Mouse (Mus musculus) brain, embryonic 14.5 days (tissue): ENCODE results near the gene Cyp26b1. TPM values are rescaled to one million over a fixed set of nuclear protein-coding genes. Genes with fewer than 3 reads are reported as not detected.
A peak's percentile ranks its signal among the peaks of the same experiment; 100 is the strongest.

Experiments
- DNase-seq: peaks from one replicate; pipeline ENCODE4 v3.0.0-alpha.2; 2011; ENCODE audit warnings: low read depth
- CTCF ChIP-seq: fragments of 200-500 bp; IDR thresholded peaks from 2 replicates; pipeline ENCODE4 v1.5.1; 2012; ENCODE audit warnings: inconsistent platforms, mild to moderate bottlenecking, moderate library complexity, borderline replicate concordance; ENCODE audit not compliant: insufficient read depth, insufficient read length; ENCODE audit errors: extremely low read depth
- POLR2A ChIP-seq: fragments of 200-500 bp; IDR thresholded peaks from 2 replicates; pipeline ENCODE4 v1.6.1; 2012; ENCODE audit warnings: mild to moderate bottlenecking, inconsistent platforms, borderline replicate concordance; ENCODE audit not compliant: poor library complexity, insufficient read depth, insufficient read length, severe bottlenecking; ENCODE audit errors: extremely low read depth
- polyA plus RNA-seq: library from polyadenylated mRNA; depleted of rRNA; stranded (reverse); fragments of >200 nt; gene quantifications from 2 replicates; pipeline ENCODE4 v1.2.3, GENCODE M21; 2012

Gene Cyp26b1
- polyA plus RNA-seq, 1 experiment = 56.1 TPM

- peak; percentile 39 for DNase-seq
- TF ChIP-seq POLR2A (no peak), CTCF (no peak)
Measured at GRCm38 (mm10) chr6:84584783-84585685, 8.7 kb downstream of the Cyp26b1 start.

GRCm38 (mm10) chr6:84583841-84584782 is 9.6 kb downstream of the Cyp26b1 start:
- peak; percentile 35 for DNase-seq
- TF ChIP-seq POLR2A (no peak), CTCF (no peak)

- no peak for TF ChIP-seq POLR2A
- TF ChIP-seq CTCF = no peak
- DNase-seq = peak; percentile 77
Measured at GRCm38 (mm10) chr6:84583371-84583770, 10.3 kb downstream of the Cyp26b1 start.

DNA sequence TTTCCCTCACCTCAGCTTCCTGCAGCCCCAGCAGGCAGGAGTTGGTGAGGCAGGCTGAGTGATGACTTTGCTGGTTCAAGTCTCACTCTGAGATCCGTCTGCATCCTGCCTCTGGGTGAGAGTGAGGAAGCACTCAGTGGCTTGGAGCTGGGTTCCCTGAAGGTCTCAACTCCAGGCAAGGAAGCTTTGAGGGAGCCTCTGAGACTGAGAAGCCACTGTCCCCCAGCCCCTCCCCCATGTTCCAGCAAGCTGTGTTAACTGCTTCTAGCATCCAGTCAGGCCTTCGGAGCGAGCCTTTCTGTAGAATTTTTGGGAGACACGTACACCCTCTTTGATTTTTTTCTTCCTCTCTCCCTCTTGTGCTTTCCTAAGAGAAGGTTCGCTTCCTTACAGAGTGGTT is 10.9 kb downstream of the Cyp26b1 start:
- DNase-seq = no peak
- TF ChIP-seq POLR2A (no peak), CTCF (no peak)

GRCm38 (mm10) chr6:84581833-84582445 is 11.8 kb downstream of the Cyp26b1 start:
- peak; percentile 43 for DNase-seq
- TF ChIP-seq CTCF = no peak
- no peak for TF ChIP-seq POLR2A

GRCm38 (mm10) chr6:84580979-84581832 is 12.5 kb downstream of the Cyp26b1 start:
- TF ChIP-seq CTCF (no peak), POLR2A (no peak)
- DNase-seq = no peak

DNA sequence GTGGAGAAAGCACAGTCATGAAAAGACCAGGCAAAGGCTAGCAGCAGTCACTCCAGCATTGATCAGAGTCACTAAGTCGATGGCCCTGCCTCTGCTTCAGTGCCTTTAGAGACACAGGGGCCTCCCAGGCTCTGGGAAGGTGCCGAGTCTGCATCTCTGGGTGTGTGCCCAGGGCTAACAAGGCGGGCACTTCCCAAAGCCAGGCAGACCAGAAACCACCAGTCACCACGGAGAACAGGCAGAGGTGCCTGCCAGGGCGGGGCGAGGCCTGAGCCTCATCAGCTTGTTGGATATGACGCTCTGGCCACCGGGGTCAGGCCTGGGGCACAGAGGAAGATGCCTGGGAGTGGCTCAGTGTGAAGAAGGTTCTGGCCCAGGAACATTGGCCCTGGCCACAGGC is 14.2 kb downstream of the Cyp26b1 start:
- TF ChIP-seq POLR2A = no peak
- TF ChIP-seq CTCF = no peak
- no peak for DNase-seq

DNA sequence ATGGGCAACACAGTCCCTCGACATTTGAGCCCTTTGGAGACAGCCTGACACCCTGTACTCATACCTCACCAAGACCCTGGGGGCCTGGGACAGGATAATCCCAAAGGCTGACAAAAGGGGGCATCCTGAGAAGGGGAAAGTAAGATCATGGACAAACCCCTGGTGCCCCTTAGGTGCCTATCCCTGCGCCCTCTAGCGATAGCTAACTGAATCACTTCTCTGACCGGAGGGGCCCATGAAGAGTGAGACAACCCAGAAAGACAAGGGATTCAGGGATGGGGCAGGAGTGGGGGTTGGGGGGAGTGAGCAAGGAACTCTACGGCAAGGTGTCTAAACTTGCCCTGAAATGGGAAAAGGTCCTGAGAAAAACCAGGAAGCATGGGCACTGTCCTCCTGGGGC is 14.8 kb downstream of the Cyp26b1 start:
- DNase-seq = peak; percentile 30

GRCm38 (mm10) chr6:84577898-84578297 is 15.8 kb downstream of the Cyp26b1 start:
- peak; percentile 29 for DNase-seq
- TF ChIP-seq CTCF (no peak), POLR2A (no peak)

More for the DNA sequence above, 14.8 kb downstream of the Cyp26b1 start:
- TF ChIP-seq CTCF (peak; percentile 70; the same call in 1 of the 2 replicates), POLR2A (no peak)

DNA sequence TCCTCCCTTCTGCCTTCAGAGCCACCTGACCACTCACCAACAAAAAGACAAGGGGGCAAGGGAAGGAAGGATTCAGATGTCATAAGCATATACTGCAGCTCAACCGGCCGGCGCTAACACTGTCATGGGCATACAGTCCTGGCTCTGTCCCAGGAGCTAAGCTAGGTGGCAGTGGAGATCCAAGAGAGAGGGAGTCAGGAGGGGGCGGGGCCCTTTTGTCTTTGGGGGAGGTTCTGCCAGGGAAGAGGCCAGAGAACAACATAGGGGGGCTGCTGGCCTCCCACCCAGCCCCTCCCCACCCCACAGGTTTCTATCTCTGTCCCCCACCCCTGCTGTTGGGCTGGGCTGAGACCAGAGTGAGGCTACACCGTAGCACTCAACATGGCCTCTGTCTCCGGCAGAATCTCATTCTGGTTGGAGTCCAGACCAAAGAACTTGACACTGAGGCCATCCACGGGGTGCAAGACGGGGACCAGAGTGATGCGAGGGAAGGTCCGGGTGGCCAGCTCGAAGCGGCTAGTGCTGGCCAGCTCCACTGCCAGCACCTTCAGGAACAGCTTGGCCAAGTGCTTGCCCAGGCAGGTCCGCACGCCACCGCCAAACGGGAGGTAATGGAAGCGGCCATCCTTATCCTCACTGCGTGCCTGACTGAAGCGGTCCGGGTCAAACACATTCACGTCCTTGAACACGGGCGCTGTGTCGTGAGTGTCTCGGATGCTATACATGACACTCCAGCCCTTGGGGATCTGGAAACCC is 19.6 kb downstream of the Cyp26b1 start:
- peak; percentile 69 for DNase-seq
- peak; percentile 45; the same call in 1 of the 2 replicates for TF ChIP-seq CTCF
- TF ChIP-seq POLR2A = no peak

GRCm38 (mm10) chr6:84570039-84570438 is 23.7 kb downstream of the Cyp26b1 start:
- peak; percentile 26 for DNase-seq
- TF ChIP-seq POLR2A = no peak
